Mouse (Mus musculus) cerebellum, postnatal 10 days (tissue): ENCODE data around the gene Orai2.
"Not testable (repeated sequence)": the region's sequence is repeated elsewhere in the genome, so short reads cannot be mapped to it uniquely, and the experiment has no call there.

Experiments used
- DNase-seq, 2 experiments: peaks; one replicate each; pipeline ENCODE4 v3.0.0; 2021; ENCODE audit warnings: mixed read lengths in 2 of 2

The Orai2 gene

GRCm38 (mm10) chr5:136172939-136173338 is 2.4 kb upstream of the Orai2 start:
- no peak for DNase-seq

GRCm38 (mm10) chr5:136171363-136172341 is 1.1 kb upstream of the Orai2 start:
- DNase-seq = peak; percentile 36 to 48

- peak; percentile 67 to 73 for DNase-seq
Measured at GRCm38 (mm10) chr5:136169626-136170511, 644 bp downstream of the Orai2 start.

GRCm38 (mm10) chr5:136168071-136168470 is 2.4 kb downstream of the Orai2 start:
- no peak for DNase-seq

- DNase-seq = no peak
Measured at GRCm38 (mm10) chr5:136167296-136167695, 3.2 kb downstream of the Orai2 start.

GRCm38 (mm10) chr5:136165246-136165645 is 5.3 kb downstream of the Orai2 start:
- DNase-seq = peak; percentile 56 to 68

GRCm38 (mm10) chr5:136163807-136164474 is 6.6 kb downstream of the Orai2 start:
- DNase-seq = peak; percentile 74 to 83

GRCm38 (mm10) chr5:136160084-136160483 is 10.4 kb downstream of the Orai2 start:
- peak; percentile 54 to 64 for DNase-seq

- no peak for DNase-seq
Measured at GRCm38 (mm10) chr5:136155399-136155798, 15.1 kb downstream of the Orai2 start.

- peak; percentile 53 to 67 for DNase-seq
Measured at GRCm38 (mm10) chr5:136152365-136152764, 18.1 kb downstream of the Orai2 start.

- DNase-seq = not testable (repeated sequence)
Measured at GRCm38 (mm10) chr5:136149134-136149576, 21.4 kb downstream of the Orai2 start.

- DNase-seq = no peak
Measured at GRCm38 (mm10) chr5:136147704-136148103, 22.8 kb downstream of the Orai2 start.

GRCm38 (mm10) chr5:136146936-136147335 is 23.6 kb downstream of the Orai2 start:
- DNase-seq = no peak

- peak; percentile 82 to 85 for DNase-seq
Measured at GRCm38 (mm10) chr5:136144606-136145430, 25.7 kb downstream of the Orai2 start.

- peak in 1 of 2 experiments; percentile 50 for DNase-seq
Measured at GRCm38 (mm10) chr5:136143161-136143755, 27.3 kb downstream of the Orai2 start.

GRCm38 (mm10) chr5:136142746-136143145 is 27.8 kb downstream of the Orai2 start:
- no peak for DNase-seq

GRCm38 (mm10) chr5:136140057-136140482 is 30.4 kb downstream of the Orai2 start:
- peak; percentile 83 to 91 for DNase-seq

GRCm38 (mm10) chr5:136139393-136139792 is 31.1 kb downstream of the Orai2 start:
- DNase-seq = no peak

- DNase-seq = peak; percentile 72 to 77
Measured at GRCm38 (mm10) chr5:136137658-136138274, 32.7 kb downstream of the Orai2 start.

- DNase-seq = no peak
Measured at GRCm38 (mm10) chr5:136136292-136136990, 34.1 kb downstream of the Orai2 start.
